Mouse (Mus musculus) liver, adult (tissue): ENCODE results near the gene Fgd6.
A peak's percentile ranks its signal among the peaks of the same experiment; 100 is the strongest.

Experiments
- GATA4 ChIP-seq: IDR thresholded peaks from 2 replicates; pipeline ENCODE4 v1.6.1; 2014; ENCODE audit warnings: mild to moderate bottlenecking, low read length; ENCODE audit not compliant: insufficient replicate concordance

The Fgd6 gene

DNA sequence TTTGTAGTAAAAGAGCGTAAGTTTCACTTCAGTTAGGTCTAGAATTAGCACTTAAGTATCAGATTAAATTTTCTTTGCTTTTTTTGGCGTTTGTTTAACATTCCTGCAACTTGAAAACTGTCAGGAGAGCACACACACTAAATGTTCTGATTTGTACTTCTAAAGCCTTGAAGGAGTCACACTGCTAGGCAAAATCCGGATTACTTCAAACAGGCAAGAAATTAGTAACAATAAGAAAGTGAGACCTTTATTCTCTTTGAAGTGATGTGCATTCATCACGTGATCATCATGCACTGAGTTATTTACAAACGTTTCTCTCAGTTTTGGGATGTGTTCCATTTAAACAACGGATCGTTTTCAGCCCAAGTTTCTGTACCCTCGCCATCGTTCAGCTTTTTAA is 1.4 kb downstream of the Fgd6 start:
- no peak for TF ChIP-seq GATA4

DNA sequence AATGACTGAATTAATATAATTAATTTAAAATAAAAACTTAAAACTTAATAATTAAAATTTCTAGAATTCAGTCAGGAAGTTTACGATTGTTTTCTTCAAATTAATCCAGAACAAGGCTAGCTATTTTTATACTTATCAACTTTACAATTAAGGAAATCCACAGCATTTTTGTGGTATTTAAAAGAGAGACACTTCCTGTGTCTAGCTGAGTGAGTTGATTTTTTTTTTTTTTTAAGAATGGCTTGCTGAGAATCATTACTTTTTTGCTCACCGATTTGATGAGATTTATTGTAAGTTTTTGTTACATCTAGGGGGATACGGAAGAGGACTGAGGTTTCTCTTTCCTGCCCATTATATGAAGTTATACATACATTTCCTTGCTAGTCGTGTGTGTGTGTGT is 1.8 kb downstream of the Fgd6 start:
- TF ChIP-seq GATA4: no peak

DNA sequence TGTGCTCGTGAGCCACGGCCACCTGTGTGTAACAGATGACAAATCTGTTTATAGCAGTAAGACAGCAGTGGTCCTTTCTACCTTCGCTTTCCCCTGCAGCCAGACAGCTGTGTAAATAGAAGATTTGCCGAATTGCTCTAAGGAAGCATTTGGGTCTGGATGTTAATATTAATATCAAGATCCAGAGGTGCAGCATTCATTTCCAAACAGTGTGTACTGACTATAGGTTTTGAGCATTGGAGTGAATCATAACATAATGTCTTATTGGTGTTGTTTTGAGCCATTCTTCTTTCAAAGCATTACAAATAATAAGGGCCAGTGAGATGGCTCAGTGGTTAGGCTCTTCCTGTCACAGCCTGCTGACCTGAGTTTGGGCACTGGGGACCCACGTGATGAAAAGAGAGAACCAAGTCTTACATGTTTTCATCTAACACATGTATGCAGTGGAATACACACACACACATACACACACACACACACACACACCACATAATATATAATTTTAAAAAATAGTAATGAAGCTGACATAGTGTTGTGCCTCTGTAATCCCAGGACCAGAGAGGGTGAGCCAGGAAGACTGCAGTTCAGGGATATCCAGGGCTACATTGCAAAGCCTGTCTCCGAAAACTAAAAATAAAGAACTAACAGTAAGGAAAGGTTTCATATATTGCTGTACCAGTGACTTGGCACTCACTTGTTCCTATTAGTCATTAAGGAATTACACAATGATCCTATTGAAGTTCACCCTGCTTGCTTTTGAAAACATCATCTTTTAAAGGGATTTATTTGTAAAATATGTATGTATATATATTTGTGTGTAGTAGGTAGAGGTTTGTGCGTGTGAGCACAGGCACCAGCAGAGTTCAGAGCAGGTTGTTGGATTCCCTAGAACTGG is 2.8 kb downstream of the Fgd6 start:
- no peak for TF ChIP-seq GATA4

DNA sequence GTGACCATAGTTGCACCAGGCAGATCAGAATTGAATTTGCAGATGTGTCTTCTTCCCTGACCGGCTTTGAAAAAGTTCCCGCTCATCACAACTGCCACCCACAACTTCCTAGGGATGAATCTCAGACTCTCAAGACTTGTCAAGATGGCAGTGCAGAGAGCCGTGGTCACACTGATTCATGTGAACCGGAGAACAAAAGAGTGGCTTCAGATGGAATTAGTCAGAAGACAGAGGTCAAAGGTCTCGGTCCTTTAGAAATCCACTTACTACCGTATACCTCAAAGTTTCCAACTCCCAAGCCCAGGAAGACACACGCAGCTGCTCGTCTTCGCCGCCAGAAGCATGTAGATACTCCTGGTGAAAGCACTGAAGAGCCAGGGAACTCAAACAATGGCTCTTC is 8.1 kb downstream of the Fgd6 start:
- no peak for TF ChIP-seq GATA4

DNA sequence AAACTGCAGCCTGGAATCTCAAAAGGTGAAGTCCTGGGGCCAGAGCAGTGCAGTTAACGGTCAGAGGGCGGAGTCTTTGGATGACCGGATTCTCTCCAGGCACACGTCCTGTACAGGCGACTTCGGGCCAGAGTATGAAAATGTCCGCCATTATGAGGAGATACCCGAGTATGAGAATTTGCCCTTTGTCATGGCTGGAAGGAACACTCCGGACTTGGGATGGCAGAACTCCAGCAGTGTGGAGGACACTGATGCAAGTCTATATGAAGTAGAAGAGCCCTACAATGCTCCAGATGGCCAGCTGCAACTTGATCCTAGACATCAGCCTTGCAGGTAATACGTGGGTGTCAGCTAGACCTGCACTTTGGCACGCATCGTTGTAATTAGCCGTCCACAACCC is 9.5 kb downstream of the Fgd6 start:
- TF ChIP-seq GATA4: no peak

DNA sequence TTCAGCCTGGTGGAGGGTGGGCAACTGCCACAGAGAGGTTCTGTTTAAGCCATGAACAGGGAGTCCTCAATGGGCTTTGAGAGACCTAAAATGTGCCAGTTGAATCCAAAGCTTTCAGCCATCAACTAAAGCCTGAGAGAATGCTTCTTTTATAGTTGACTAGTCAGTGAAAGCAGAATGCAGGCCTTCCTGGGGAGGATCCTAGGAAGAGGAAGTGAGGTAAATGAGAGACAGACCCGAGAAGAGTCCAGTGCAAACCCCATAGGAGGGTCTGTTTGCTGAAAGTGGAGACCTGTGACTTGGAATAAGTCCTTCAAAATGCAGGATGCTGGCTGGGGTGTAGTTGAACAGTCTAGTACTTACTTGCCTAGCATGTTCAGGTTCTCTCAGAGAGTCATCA is 11.2 kb downstream of the Fgd6 start:
- TF ChIP-seq GATA4: no peak

DNA sequence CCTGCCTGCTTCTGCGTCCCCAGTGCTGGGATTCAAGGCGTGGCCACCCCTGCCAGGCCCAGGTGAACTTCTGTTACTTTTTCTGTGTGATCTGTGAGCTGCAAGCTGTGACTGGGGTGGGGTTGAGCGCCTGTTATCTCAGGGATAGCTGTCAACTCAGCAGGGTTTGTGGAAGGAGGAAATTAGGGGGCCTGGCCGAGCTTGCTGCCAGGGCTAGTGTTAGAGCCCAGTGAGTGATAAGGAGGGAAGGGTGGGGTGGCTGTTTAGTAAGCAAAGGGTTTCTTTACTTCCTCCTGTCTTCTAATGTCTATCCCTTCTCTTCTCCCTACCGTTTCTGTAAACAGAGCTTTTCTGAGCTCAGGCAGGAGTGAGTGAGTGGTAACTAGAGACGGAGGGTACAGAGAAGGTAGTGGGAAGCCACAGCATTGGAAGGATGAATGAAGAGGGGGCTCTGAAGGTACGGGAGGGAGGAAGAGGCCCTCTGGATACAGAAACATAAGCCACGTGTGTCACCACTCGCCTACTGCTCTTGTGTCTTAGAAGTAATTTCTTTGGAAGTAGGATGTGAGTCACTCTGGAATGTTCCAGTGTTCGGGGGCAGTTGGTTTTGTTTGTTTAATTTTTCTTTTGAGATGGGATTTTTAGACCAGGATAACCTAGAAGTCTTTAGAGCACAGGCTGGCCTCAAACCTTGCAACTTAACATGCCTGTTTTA is 12.2 kb downstream of the Fgd6 start:
- peak; percentile 86; the same call in 1 of the 2 replicates for TF ChIP-seq GATA4

DNA sequence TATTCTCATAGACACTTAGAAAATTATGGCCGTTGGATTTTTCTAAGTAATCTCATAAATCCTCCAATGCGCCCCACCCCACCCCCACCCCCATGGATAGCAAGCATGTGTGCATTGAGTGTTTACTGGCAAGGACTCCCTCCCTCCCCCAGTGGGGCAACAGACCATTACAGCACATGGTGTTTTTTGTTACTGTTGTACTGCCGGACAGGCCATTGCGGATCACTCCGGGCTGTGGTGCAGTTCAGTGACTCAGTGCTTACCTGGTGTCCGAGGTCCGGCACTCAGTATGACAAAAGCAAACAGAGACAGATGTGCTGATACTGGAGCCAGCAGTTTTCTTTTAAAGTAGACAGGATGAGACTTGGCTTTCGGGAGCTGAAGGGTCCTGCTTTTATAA is 13.3 kb downstream of the Fgd6 start:
- TF ChIP-seq GATA4: no peak

DNA sequence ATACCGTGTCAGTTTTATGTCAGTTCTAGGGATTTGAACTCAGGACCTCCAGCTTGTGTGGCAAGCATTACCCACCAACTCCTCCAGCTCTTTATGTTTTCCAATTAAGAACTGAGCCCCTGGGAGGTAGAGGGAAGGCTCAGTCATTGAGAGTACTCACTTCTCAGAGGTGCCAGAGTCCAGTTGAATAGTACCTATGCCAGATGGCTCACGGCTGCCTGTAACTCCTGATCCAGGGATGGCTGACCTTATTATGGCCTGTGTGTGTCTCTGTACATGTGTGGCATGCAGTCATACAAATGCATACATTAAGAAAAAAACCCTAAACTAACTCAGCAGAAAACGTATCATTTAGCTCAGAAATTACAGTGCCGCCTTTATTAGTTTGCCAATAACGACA is 14.9 kb downstream of the Fgd6 start:
- TF ChIP-seq GATA4: no peak

DNA sequence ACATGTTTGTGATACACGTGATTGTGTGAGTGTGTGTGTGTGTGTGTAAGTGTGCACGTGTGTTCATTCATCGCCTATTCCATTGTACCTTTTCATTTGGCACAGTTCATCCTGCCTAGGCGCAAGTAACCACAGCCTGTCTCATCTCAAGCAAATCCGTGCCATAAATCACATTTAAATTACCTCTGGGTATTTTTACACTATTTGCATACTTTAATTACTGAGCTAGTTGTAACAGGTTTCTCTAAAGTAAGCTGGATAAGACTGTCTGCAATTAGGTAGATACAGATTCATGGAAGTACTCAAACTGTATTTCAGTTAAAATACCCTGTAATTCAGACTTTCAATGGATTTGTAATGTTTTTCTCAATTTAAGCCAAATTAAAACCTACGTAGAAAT is 20.7 kb downstream of the Fgd6 start:
- no peak for TF ChIP-seq GATA4

DNA sequence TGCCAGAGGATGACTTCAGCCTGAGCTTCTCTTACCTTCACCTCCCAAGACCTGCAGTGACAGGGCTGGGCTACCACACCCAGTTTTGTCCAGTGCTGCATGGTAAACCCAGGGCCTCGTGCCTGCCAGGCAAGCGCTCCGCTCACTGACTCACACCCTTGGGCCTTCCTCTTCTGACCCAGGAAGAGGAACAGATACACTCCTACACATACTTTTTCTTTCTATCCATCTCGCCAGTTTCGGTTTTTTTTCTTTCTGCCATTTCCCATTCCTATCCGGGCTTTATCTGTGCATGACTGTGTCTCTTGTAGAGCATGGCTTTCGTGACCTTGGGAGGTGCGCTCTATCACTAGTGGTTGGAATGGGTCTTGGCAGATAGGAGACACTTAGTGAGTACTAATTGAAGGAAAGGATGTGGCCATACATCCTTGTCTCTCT is 23.8 kb downstream of the Fgd6 start:
- 0 out of 2 replicates have a peak, but pooled peaks have one; percentile 5 for TF ChIP-seq GATA4

DNA sequence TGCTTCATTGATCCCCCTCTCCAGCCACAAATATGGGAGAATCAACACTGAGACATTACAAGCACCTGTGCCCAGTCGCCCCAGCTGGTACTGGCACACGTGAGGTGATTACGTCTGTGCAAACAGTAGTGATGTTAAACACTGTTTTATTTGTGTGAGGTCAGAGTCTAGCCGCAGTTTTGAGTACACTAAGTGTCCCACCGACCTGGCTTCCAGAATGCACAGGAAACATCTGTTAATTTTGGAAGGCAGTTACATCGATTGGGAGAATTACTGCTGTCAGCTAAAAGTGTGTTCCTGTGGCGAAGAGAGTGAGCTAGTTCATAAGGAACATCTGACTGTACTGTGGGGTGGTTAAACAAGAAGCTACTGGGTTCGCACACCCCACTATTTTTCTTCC is 24.4 kb downstream of the Fgd6 start:
- no peak for TF ChIP-seq GATA4

DNA sequence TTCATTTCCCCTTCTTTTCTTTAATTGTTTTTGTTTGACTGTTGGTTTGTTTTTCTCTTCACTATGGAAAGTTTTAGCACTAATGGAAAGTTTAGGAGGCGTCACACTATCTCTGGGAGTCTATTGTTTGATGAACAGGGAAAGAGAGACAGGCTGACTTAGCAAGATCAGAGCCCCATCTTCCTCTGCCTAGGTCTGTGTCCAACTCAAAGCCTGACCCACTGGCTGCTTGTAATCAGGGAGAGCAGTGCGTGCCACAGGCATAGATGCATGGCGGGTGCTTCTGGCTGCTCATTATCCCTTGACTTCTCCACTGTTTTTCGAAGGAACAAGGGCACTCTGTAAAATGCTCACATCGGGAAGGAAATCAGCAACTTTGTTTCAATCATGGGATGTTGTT is 26.6 kb downstream of the Fgd6 start:
- peak; percentile 70; the same call in 1 of the 2 replicates for TF ChIP-seq GATA4

DNA sequence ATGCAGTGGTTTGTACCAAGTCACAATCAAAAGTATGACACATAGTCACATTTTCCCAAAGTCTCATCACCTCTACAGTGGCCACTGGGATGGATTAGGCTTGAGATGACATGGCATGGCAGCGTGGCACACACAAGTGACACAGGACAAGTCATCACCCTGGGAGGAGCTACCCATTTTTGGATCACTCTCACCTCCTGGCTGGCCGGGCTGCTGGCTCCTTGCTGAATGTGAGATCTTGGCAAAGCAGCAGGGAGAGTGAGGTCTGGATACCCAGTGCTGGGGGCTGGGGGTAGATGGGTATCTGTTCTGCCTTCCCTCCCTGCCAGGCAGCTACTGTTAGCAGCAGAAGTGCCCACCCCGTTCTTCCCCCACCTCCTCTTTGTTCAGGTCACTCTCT is 31.1 kb downstream of the Fgd6 start:
- TF ChIP-seq GATA4: no peak

DNA sequence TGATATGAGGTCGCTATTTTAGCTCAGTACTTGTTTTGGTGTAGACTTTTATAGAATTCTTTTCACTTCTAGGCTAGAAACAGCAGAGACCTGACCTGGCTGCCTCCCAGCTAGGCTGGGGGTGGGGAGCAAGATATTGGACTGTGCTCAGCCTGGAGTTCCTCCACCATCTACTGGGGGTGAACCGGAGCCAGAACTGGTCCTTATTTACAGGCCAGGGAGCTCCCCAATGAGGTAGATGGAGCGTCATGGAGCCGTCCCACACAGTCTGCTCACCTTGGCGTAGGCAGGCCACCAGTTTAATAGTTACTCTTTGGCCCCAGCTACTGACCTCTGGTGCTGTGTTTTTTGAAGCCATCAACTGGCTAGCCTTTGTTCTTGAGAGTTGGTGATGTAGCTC is 32.9 kb downstream of the Fgd6 start:
- TF ChIP-seq GATA4: 0 out of 2 replicates have a peak, but pooled peaks have one; percentile 14

DNA sequence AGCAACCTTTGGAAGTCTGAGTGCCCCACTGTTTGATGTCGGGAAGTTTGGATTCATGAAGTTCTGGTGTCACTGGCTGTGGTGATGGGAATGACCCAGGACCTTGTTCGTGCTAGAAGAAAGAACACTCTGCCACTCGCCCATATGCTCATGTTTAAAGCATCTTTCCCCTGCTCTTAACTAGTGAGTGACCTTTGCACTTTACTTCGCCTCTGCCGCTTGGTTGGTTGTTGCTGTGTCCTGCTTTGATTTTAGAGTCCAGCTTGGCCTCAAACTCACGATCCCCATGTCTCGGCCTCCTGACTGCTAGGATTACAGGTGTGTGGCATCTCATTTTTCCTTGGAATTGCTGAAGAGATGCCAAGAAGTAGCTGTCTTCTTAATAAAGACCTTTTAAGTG is 35.8 kb downstream of the Fgd6 start:
- TF ChIP-seq GATA4: no peak

DNA sequence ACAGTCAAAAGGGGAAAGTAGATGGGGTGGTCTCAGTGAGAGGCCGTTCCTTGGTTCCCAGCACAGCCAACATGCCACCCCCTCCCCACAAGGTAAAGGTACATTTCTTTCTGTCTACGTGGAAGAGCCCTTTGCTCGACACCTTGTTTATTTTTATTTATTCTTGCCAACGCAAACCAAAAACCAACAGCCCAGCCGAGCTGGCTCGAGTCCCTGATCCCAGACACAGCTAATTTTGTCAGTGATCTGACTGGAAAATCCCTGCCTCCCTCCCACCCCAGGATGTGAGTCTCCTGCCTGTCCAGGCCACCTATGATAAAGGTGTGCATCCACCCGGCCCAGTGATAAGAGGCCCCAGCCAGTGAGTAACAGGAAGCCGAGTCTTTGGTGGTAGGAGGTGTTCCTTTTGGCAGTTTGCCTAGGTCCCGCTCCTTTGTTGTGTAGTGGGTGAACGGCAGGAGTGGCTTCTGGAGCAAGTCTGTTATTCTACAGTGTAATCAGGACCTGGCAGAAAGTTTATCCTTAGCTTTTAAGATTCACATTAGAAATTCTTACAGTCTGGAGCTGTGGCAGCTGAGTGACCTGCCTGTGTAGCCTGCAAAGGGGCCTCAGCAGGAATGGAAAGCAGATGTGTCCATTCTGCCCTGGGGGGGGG is 36.6 kb downstream of the Fgd6 start:
- TF ChIP-seq GATA4: peak; percentile 80; the same call in 1 of the 2 replicates
